ENCODE assay signal across 11 mouse cellular contexts in the genomic region with DNA sequence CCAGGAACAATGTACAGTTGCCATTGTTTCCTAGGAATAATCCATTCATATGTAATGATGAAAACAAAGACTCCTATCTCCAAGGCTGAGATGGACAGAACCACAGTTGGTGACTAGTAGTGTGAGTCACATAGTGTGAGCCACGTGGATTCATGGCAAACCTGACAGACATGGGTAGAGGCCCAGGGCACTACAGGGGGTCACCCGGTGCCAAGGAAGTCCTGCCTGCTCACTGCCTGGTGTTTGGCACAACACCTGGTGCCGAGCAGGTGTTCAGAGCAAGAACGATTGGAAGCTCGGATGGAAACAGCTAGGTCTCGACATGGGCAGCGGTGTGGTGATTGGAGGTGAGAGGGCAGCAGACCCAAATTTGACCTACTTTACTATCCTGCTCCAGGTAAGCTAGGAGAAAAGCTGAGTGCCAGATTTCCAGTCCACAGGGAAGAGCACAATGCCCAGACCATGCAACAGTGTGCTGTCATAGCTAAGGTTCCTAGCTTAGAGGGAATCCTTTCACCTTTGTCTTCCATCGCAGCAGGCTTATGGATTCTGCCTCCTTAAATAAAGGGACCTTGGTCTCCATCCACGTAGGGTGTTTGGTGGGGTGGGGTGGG.
DNase-seq lines count a peak whose midpoint lies in the region; ATAC-seq and TF ChIP-seq lines count a peak whose summit lies in the region.
"Had no signal": no experiment of that assay in that cellular context is flagged by ENCODE, and none has a peak within 500 bp of the region (broad histone marks: within the 10 kb centered on the region; RNA-seq: fewer than 3 reads in every experiment).

No protein-coding gene starts in this region.

- no peak overlapping the region for H3K27ac ChIP-seq in cerebellum, adult 2 months (ENCODE audit: insufficient read depth, low read length)
- H3K27ac ChIP-seq in heart, embryonic 13.5 days (replicated peaks) = 0 out of 2 replicates have a peak overlapping the region, but pooled peaks have one; percentile 68
- H3K27ac ChIP-seq in forebrain, embryonic 13.5 days = no peak overlapping the region
- H3K27ac ChIP-seq in forebrain, embryonic 11.5 days (ENCODE audit: low read depth, low read length) = no peak overlapping the region
- H3K27ac ChIP-seq: forebrain, embryonic 15.5 days had no signal

- no peak overlapping the region for H3K9ac ChIP-seq in heart, embryonic 13.5 days
- no peak overlapping the region for H3K9ac ChIP-seq in forebrain, embryonic 13.5 days
- no peak overlapping the region for H3K9ac ChIP-seq in forebrain, embryonic 11.5 days (ENCODE audit: low read length)
- H3K9ac ChIP-seq: forebrain, embryonic 15.5 days had no signal

- no peaks in the 10 kb centered on the region for H3K27me3 ChIP-seq in cerebellum, adult 2 months (ENCODE audit: control insufficient read depth, insufficient read depth, low read length)
- peaks cover 7% of the 10 kb centered on the region for H3K27me3 ChIP-seq in heart, embryonic 13.5 days (replicated peaks)
- H3K27me3 ChIP-seq in forebrain, embryonic 13.5 days = no peaks in the 10 kb centered on the region
- no peaks in the 10 kb centered on the region for H3K27me3 ChIP-seq in forebrain, embryonic 11.5 days (ENCODE audit: control insufficient read depth, insufficient read depth, low read length)
- H3K27me3 ChIP-seq: forebrain, embryonic 15.5 days; Patski had no signal

- H3K36me3 ChIP-seq in heart, embryonic 13.5 days = no peaks in the 10 kb centered on the region
- H3K36me3 ChIP-seq in forebrain, embryonic 13.5 days (ENCODE audit: poor library complexity, severe bottlenecking) = no peaks in the 10 kb centered on the region
- no peaks in the 10 kb centered on the region for H3K36me3 ChIP-seq in forebrain, embryonic 11.5 days (ENCODE audit: control insufficient read depth, insufficient read depth, low read length)
- H3K36me3 ChIP-seq: forebrain, embryonic 15.5 days had no signal

- no peak for TF ChIP-seq POLR2A in cerebellum, adult 2 months (IDR thresholded peaks at IDR 0.05; ENCODE audit: borderline replicate concordance, insufficient read depth, low read length)

- 0 out of 2 replicates have a peak, but pooled peaks cover 7% of the 10 kb centered on the region for H3K9me3 ChIP-seq in heart, embryonic 13.5 days
- no peaks in the 10 kb centered on the region for H3K9me3 ChIP-seq in forebrain, embryonic 13.5 days (replicated peaks)
- no peaks in the 10 kb centered on the region for H3K9me3 ChIP-seq in forebrain, embryonic 11.5 days (ENCODE audit: control insufficient read depth, low read length)
- H3K9me3 ChIP-seq: forebrain, embryonic 15.5 days had no signal

- peak overlapping the region; percentile 44 for H3K4me2 ChIP-seq in heart, embryonic 13.5 days
- no peak overlapping the region for H3K4me2 ChIP-seq in forebrain, embryonic 13.5 days
- no peak overlapping the region for H3K4me2 ChIP-seq in forebrain, embryonic 11.5 days (ENCODE audit: low read depth, low read length, severe bottlenecking)
- H3K4me2 ChIP-seq: forebrain, embryonic 15.5 days had no signal

- WGBS in cerebellum, adult 2 months = 20% methylated on average over 9 of the region's 9 CpGs
- WGBS in heart, embryonic 13.5 days = 75% methylated on average over 9 of the region's 9 CpGs
- 90% methylated on average over 9 of the region's 9 CpGs for whole genome bisulfite sequencing in forebrain, embryonic 13.5 days
- 93% methylated on average over 9 of the region's 9 CpGs for WGBS in forebrain, embryonic 11.5 days

- TF ChIP-seq CTCF in cerebellum, adult 2 months (IDR thresholded peaks at IDR 0.05; ENCODE audit: borderline replicate concordance, insufficient read depth, low read depth, low read length) = no peak

- H3K4me3 ChIP-seq in cerebellum, adult 2 months (replicated peaks; ENCODE audit: insufficient read depth, low read depth, low read length) = no peak overlapping the region
- H3K4me3 ChIP-seq in heart, embryonic 13.5 days = no peak overlapping the region
- H3K4me3 ChIP-seq in forebrain, embryonic 13.5 days = no peak overlapping the region
- no peak overlapping the region for H3K4me3 ChIP-seq in forebrain, embryonic 11.5 days (ENCODE audit: low read depth, low read length)
- H3K4me3 ChIP-seq: forebrain, embryonic 15.5 days; megakaryocyte, embryonic 14.5 days had no signal

- DNase-seq in adrenal gland, adult 2 months = peak; percentile 63
- no peak for DNase-seq in adrenal gland, postnatal 4 days (ENCODE audit: low spot score in 2 of 2)
- peak; percentile 34 for DNase-seq in kidney, adult 18-20 months
- DNase-seq in kidney, postnatal 10 days = no peak
- DNase-seq in cerebellum, adult 2 months = peak; percentile 85 to 91
- DNase-seq in forebrain, embryonic 11.5 days (ENCODE audit: low spot score) = no peak

- peaks cover 10% of the 10 kb centered on the region; the same call in 1 of the 2 replicates for H3K4me1 ChIP-seq in cerebellum, adult 2 months (ENCODE audit: control insufficient read depth, insufficient read depth, low read length)
- H3K4me1 ChIP-seq in heart, embryonic 13.5 days = peaks cover 35% of the 10 kb centered on the region
- H3K4me1 ChIP-seq in forebrain, embryonic 13.5 days = no peaks in the 10 kb centered on the region
- no peaks in the 10 kb centered on the region for H3K4me1 ChIP-seq in forebrain, embryonic 11.5 days (replicated peaks; ENCODE audit: control insufficient read depth, insufficient read depth, low read length)
- H3K4me1 ChIP-seq: forebrain, embryonic 15.5 days had no signal

- no peak for ATAC-seq in heart, embryonic 13.5 days (ENCODE audit: extremely low read depth, insufficient number of reproducible peaks, low FRiP score, low TSS enrichment)
- no peak for ATAC-seq in forebrain, embryonic 13.5 days
- no peak for ATAC-seq in forebrain, embryonic 11.5 days (replicated peaks; ENCODE audit: low FRiP score)
- ATAC-seq: forebrain, embryonic 15.5 days; Patski had no signal

Comparison
In these comparisons a context has a peak if more than half of its experiments do, and no peak if none do; other contexts are left out.
1. DNase-seq: peak in adrenal gland, adult 2 months (single experiment), kidney, adult 18-20 months (single experiment) and cerebellum, adult 2 months (2 of 2); none in adrenal gland, postnatal 4 days (0 of 2), kidney, postnatal 10 days (single experiment) and forebrain, embryonic 11.5 days (single experiment).